Mouse (Mus musculus): ENCODE measurements around the gene Ctr9.

- TF ChIP-seq CTCF (IDR thresholded peaks at IDR 0.05; ENCODE audit: borderline replicate concordance, insufficient read depth, low read length) (no peak), POLR2A (IDR thresholded peaks at IDR 0.05; ENCODE audit: low read depth, low read length) (no peak)
These were observed 46.5 kb downstream of the Ctr9 start for GRCm38 (mm10) chr7:111075288-111075687.

All from embryonic fibroblast, embryonic 13.5 days (primary cell).